Mouse (Mus musculus) spleen, adult 2 months (tissue): ENCODE results near the gene Orc3.

Experiments used
- CTCF ChIP-seq: fragments of 200-500 bp; IDR thresholded peaks from 2 replicates; pipeline ENCODE4 v1.5.1; 2011; ENCODE audit warnings: mild to moderate bottlenecking, inconsistent platforms; ENCODE audit not compliant: insufficient read depth, insufficient read length, insufficient replicate concordance; ENCODE audit errors: extremely low read depth
- POLR2A ChIP-seq: fragments of 200-500 bp; IDR thresholded peaks from 2 replicates; pipeline ENCODE4 v1.6.1; 2011; ENCODE audit warnings: low read depth, low read length, inconsistent platforms

GRCm38 (mm10) chr4:34581990-34582389 is 32.8 kb downstream of the Orc3 start:
- TF ChIP-seq POLR2A (no peak), CTCF (no peak)
